Mouse (Mus musculus) gastrocnemius, adult 2 months (tissue): ENCODE data around the gene Fam57b. TPM values are rescaled to one million over a fixed set of nuclear protein-coding genes. Genes with fewer than 3 reads are reported as not detected.
"Not testable (repeated sequence)": the region's sequence is repeated elsewhere in the genome, so short reads cannot be mapped to it uniquely, and the experiment has no call there.

Experiments used
- DNase-seq: peaks from one replicate; pipeline ENCODE4 v3.0.0; 2022
- H3K27ac ChIP-seq: fragments of 200-600 bp; 2 replicates; pipeline ENCODE4 v1.8.1; 2022; ENCODE audit warnings: mild to moderate bottlenecking
- H3K4me3 ChIP-seq: fragments of 200-600 bp; 2 replicates; pipeline ENCODE4 v1.8.1; 2022; ENCODE audit warnings: mild to moderate bottlenecking, moderate library complexity
- CTCF ChIP-seq: fragments of 200-600 bp; IDR thresholded peaks from 2 replicates; pipeline ENCODE4 v1.8.1; 2022; ENCODE audit warnings: antibody characterized with exemption, mild to moderate bottlenecking, moderate library complexity
- intact Hi-C: fragments of 180-260 bp; cut with DNase I; formaldehyde crosslinking; loops from one replicate; pipeline ENCODE4 v1.15.1; 2025
- total RNA-seq, 2 experiments: library from RNA; stranded (reverse); gene quantifications; 2 replicates each; pipeline ENCODE4 v1.2.3; 2021

The Fam57b gene
- total RNA-seq, 2 experiments from 2014 or later = 61.1 to 64.6 TPM

DNA sequence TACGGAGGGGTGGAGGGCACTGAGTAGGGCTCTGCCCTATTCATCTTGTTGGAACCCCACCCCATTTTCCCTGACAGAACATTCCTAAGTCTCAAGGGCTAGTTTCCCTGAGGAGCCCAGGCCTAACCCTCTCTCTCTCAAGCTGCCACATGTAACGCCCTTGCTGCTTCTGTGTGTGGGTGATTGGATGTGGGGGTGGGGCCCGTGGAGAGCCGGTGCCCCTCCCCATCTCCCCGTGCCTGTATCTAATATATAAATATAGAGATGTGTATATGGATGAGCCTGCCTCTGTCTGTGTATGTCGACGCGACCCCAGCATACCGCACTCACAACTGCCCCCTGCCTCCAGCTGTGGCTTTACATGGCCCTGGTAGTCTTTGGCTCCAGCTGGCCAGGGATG, 31.9 kb upstream of the Fam57b start:
- DNase-seq = no peak
- no peak for TF ChIP-seq CTCF
- intact Hi-C loops = no loop called here
- no peak overlapping the region for H3K27ac ChIP-seq
- no peak overlapping the region for H3K4me3 ChIP-seq

DNA sequence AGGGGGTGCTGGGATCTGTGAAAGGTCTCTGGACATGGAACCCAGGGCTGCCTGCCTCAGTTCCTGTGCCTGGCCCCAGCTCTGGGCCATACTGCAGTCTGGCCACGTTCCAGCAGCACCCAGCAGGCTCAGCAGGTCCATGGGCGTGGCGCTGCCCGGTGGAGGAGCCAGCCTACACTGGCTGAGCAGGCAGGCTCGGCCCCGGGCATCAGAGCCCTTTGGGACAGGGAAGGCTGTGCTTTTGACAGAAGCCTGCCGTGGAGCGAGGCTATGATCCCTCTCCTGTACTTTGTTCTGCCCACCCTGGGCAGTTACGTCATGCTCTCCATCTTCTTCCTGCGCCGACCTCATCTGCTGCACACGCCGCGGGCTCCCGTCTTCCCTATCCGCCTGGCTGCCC, 31.3 kb upstream of the Fam57b start, which contains the start of gene Gdpd3:
Gene Gdpd3, plus strand, starts transcription at position 134 of the 400 bp plus-strand sequence.
- H3K4me3 ChIP-seq = no peak within 1 kb of the TSS
- intact Hi-C loops = no loop called here
- no peak within 1 kb of the TSS for H3K27ac ChIP-seq
- no peak for TF ChIP-seq CTCF
- DNase-seq = no peak

DNA sequence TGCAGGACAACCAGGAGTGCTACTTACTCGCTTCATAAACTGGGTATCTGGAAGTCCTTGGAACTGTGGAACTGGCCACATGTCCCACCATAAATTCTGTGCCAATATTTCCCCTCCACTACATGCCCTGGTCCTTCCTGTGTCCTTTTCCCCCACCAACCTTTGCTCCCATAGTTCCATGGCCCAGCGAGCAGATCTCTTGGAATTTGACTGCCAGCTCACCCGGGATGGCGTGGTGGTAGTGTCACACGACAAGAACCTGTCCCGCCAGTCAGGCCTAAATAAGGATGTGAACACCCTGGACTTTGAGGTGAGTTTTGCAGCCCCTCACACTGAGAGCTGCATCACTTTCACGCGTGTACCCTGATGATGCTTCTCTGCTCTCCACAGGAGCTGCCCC, 30.5 kb upstream of the Fam57b start:
- DNase-seq = no peak
- H3K4me3 ChIP-seq = no peak overlapping the region
- H3K27ac ChIP-seq = no peak overlapping the region
- TF ChIP-seq CTCF = no peak
- intact Hi-C loops = no loop called here

DNA sequence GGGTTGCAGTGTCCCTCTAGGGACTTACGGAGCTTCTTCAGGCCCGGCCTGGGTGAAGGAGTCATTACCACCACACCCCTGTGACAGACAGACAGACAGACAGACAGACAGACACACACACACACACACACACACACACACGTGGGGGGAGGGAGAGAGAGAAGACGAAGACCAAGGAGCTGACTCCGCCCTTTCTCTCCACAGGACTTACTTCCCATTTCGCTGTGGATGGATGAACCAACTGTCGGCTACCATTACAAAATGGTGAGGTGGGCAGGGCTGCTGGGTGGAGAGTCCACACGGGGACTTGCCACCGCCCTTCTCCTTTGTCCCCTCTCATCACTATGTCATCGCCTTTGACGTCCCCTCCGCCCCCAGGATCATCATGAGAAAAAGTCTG, 26.7 kb upstream of the Fam57b start:
- no peak for DNase-seq
- no peak overlapping the region for H3K4me3 ChIP-seq
- no peak overlapping the region for H3K27ac ChIP-seq
- intact Hi-C loops = loop anchor here (10.0 kb wide), 2 partner anchors 296 to 336 kb away; partner anchors contain the start of gene Sh2b1
- no peak for TF ChIP-seq CTCF

DNA sequence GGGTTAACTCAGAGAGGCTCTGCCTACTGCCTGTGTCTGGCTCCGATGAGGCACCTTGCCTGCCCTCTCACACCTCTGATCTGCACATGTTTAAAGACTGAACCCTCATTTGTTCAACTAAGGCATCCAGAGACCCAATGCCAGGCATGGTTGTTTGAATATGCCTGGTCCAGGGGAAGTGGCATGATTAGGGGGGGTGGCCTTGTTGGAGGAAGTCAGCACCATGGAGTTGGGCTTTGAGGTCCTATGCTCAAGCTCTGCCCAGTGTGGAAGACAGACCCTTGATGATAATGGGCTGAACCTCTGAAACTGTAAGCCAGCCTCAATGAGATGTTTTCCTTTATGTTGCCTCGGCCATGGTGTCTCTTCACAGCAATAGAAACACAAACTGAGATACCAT, 24.1 kb upstream of the Fam57b start:
- no peak overlapping the region for H3K4me3 ChIP-seq

DNA sequence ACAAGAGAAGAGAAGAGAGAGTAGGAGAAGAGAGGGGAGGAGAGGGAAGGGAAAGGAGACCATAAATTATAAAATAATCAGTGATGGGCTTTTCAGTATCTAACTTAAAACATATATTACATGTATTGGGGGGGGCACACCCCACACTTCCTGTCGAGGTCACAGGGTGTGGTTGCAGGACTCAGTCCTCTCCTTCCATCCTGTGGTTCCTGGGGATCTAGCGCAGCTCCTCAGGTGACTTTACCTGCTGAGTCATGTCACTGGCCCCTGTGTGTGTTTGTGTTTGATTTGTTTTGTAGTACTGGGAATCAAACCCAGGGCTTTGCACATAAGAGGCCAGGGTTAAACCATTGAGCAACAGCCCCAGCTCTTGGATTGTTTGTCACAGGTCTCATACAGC, 23.0 kb upstream of the Fam57b start:
- H3K27ac ChIP-seq = peak overlapping the region; percentile 99
- intact Hi-C loops = loop anchor here (10.0 kb wide), 2 partner anchors 300 to 340 kb away; partner anchors contain the start of gene Sh2b1
- DNase-seq = no peak
- TF ChIP-seq CTCF = no peak
- no peak overlapping the region for H3K4me3 ChIP-seq

More for the DNA sequence above, 24.1 kb upstream of the Fam57b start:
- no peak for TF ChIP-seq CTCF
- H3K27ac ChIP-seq = no peak overlapping the region
- intact Hi-C loops = loop anchor here (10.0 kb wide), 2 partner anchors 299 to 339 kb away; partner anchors contain the start of gene Sh2b1
- no peak for DNase-seq

DNA sequence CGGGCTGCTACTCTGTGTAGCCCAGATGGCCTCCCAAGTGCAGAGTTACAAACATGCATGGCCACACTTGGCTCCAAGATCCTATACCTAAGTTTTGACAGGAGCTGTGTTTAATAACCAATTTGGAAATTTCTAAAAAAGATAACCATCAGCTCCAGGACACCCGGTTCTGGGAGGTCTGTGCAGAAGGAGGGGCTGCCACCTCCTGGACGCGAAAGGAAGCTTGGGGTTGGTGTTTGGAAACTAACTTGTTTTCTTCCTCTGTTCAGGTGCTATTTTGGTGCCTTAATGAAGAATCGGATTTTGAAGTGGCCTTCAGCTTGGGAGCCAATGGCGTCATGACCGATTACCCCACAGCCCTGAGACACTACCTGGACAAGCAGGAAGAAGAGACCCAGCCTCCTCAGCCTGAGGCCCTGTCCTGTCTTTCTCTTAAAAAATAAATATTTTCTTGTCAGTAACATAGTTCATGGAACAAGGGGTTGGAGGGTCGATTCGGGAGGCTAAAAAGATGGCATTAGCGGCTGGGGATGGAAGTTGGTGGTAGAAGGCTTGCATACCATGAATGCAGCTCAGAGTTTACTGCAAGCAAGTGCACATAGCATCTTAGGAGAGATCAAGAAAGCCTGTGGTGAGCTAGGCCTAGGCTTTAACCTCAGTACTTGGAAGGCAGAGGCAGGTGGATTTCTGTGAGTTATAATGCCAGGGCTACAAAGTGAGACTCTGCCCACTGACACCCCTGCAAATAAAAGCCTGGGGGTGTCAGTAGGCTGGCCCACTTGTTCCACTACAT, 22.1 kb upstream of the Fam57b start:
- intact Hi-C loops = loop anchor here (10.0 kb wide), 2 partner anchors 301 to 341 kb away; partner anchors contain the start of gene Sh2b1
- H3K27ac ChIP-seq = peak overlapping the region; percentile 99
- peak overlapping the region; percentile 90 for H3K4me3 ChIP-seq
- DNase-seq = no peak
- peak; percentile 46 for TF ChIP-seq CTCF

DNA sequence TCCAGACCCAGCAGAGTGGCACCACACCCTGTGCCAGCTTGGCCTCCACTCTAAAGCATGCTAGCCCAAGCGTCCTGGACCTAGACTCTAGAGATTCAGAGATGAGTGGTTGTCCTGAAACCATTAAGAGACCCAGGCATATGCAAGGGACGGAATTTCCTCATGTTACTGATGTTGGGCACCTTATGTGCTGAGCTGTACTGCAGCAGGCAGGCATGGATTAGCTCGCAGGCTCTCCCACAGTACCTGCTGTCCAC, 21.6 kb upstream of the Fam57b start:
- H3K4me3 ChIP-seq = peak overlapping the region; percentile 90
- intact Hi-C loops = loop anchor here (1.0 to 10.0 kb wide), 3 partner anchors 16 to 341 kb away; partner anchors contain the start of gene Sh2b1
- DNase-seq = no peak
- TF ChIP-seq CTCF = no peak
- H3K27ac ChIP-seq = peak overlapping the region; percentile 99

DNA sequence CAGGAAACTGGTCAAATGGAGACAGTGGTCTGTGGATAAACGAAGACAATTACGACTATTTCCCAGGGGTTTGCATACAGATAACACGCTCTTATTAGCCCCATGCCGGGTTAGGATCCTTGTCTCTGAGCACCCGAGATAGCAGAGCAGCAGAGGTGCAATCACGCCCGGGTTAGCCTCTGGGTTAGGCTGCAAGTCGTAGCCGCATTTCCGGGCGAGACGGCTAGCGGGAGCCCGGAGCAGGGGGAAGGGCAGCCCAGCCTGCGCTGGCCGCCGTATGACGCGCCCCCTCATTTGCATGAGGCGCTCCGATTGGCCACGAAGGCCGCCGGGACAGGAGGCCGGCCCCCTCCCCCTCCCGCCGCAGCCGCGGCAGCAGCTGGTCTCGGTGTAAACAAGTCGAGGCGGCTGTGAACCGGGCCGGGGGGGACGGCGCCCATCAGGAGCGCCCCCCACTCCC, 20.8 kb upstream of the Fam57b start, which contains the start of gene Ypel3:
Gene Ypel3, plus strand, starts transcription at position 358 of the 460 bp plus-strand sequence.
- peak; percentile 99 for DNase-seq
- no peak for TF ChIP-seq CTCF
- Histone ChIP-seq H3K27ac (peak within 1 kb of the TSS; percentile 99), H3K4me3 (peak within 1 kb of the TSS; percentile 90)
- intact Hi-C loops = loop anchor here (1.0 to 10.0 kb wide), 3 partner anchors 16 to 342 kb away; partner anchors contain the start of gene Sh2b1

DNA sequence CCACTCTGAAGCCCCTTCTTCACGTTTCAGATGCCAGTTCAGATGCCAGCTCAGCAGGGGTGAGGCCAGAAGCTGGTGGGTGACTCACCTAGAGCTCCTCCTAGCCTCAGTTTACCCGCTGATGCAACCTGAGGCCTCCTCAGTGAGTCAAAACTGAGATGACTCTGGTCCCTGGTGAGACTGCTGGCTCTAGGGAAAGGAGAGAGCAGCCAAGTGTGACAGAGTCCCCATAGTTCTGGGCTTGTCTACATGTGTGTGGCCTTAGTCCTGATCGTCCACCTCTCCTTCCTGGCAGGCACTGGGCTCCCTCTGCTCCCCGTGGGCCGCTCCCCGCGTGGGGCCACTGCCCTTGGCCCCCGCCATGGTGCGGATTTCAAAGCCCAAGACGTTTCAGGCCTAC, 20.0 kb upstream of the Fam57b start:
- peak overlapping the region; percentile 90 for H3K4me3 ChIP-seq
- H3K27ac ChIP-seq = peak overlapping the region; percentile 99
- TF ChIP-seq CTCF = no peak
- DNase-seq = no peak
- intact Hi-C loops = loop anchor here (10.0 kb wide), 2 partner anchors 303 to 343 kb away; partner anchors contain the start of gene Sh2b1

DNA sequence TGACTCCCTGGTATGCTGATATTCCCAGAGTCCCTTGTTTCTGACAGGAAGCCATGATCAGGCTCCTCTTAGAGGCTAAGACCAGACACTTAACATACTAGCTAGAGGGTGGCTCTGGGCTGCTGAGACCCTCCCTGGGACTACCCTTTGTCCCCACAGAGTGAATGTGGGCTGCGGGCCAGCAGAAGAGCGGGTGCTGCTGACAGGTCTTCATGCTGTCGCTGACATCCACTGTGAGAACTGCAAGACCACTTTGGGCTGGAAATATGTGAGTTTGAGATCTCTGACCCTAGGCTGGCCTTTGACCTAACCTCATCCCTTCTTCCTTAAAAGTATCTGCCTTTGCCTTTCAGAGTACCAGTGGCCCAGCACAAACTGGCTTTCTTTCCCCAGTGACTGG, 19.3 kb upstream of the Fam57b start:
- H3K27ac ChIP-seq = peak overlapping the region; percentile 99

DNA sequence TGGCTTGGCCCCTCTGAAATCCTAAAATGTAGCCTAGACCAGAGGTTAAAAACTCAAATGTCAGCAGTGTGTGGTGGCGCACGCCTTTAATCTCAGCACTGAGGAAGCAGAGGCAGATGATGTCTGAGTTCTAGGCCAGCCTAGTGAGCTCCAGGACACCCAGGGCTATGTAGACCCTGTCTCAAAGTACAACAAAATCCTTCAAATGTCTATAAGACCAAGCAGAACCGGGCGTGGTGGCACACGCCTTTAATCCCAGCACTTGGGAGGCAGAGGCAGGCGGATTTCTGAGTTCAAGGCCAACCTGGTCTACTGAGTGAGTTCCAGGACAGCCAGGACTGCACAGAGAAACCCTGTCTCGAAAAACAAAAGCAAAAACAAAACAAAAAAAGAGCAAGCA, 18.4 kb upstream of the Fam57b start:
- peak overlapping the region; percentile 99 for H3K27ac ChIP-seq
- H3K4me3 ChIP-seq = peak overlapping the region; percentile 90
- DNase-seq = not testable (repeated sequence)
- intact Hi-C loops = loop anchor here (10.0 kb wide), 2 partner anchors 304 to 344 kb away; partner anchors contain the start of gene Sh2b1

More for the DNA sequence above, 19.3 kb upstream of the Fam57b start:
- no peak for DNase-seq
- intact Hi-C loops = loop anchor here (10.0 kb wide), 2 partner anchors 303 to 343 kb away; partner anchors contain the start of gene Sh2b1
- no peak for TF ChIP-seq CTCF
- peak overlapping the region; percentile 90 for H3K4me3 ChIP-seq
